ENCODE assay signal across 12 mouse cellular contexts in the genomic region with DNA sequence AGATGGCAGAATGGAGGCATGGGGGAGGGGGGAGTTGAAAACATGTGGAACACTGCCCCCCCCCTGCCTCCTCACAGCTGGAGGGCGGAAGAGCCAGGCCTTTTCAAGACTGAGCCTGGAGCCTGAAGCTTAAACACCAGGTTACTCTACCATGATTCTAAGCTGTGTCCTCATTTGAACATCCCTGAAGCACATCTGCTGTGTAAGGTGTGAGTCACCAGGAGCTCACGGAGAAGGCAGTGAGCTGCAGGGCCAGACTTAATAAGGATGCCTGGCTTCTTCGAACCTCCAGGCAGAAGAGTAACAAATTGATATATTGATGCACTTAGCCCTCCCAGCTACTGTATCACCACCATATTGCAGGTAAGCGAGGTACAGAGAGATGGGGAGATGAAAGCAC.
"Had no signal": no experiment of that assay in that cellular context is flagged by ENCODE, and none has a peak within 500 bp of the region (broad histone marks: within the 10 kb centered on the region; RNA-seq: fewer than 3 reads in every experiment).

No protein-coding gene starts in this region.

- H3K27ac ChIP-seq: kidney, postnatal 0 days; limb, embryonic 13.5 days; liver, embryonic 14.5 days; neural tube, embryonic 13.5 days; stomach, postnatal 0 days had no signal

- H3K4me3 ChIP-seq: limb, embryonic 13.5 days; neural tube, embryonic 13.5 days had no signal

- DNase-seq: kidney, adult 11 months; kidney, adult 9 months; kidney, postnatal 36 days; layer of hippocampus, adult 9-11 months; layer of hippocampus, postnatal 36 days; lung, adult 18-20 months; right cerebral cortex, postnatal 14 days had no signal

- H3K4me1 ChIP-seq: limb, embryonic 13.5 days had no signal
